Mouse (Mus musculus): ENCODE measurements at regions not wholly inside any gene's neighbourhood (a gene's known extent, or its start where the extent isn't known, plus 50 kb on each side); places are given as distances from the start of the nearest gene placed in this dataset.

- DNase-seq (ENCODE audit: low spot score), result no peak
- intact Hi-C loops (cut with DNase I), result loop anchor here (5.0 kb wide), 1 partner anchor 319 kb away; no protein-coding TSS in a partner anchor
These were observed 61.0 kb upstream of the Lpcat1 start for GRCm38 (mm10) chr13:73405720-73406629.

- intact Hi-C loops (cut with DNase I), result loop anchor here (5.0 kb wide), 1 partner anchor 239 kb away; no protein-coding TSS in a partner anchor
- no peak for DNase-seq (ENCODE audit: low spot score)
These were observed 66.1 kb upstream of the Lpcat1 start for GRCm38 (mm10) chr13:73400921-73401320.

GRCm38 (mm10) chr13:73397033-73397432 is 68.7 kb upstream of the Ndufs6 start:
- DNase-seq (ENCODE audit: low spot score), result no peak
- intact Hi-C loops (cut with DNase I), result no loop called here

GRCm38 (mm10) chr13:73395856-73396255 is 67.5 kb upstream of the Ndufs6 start:
- intact Hi-C loops (cut with DNase I), result no loop called here
- DNase-seq (ENCODE audit: low spot score), result no peak

- no peak for DNase-seq (ENCODE audit: low spot score)
These were observed 60.7 kb upstream of the Ndufs6 start for GRCm38 (mm10) chr13:73389051-73389450.

GRCm38 (mm10) chr13:73383585-73383984 is 55.2 kb upstream of the Ndufs6 start:
- no peak for DNase-seq (ENCODE audit: low spot score)
- intact Hi-C loops (cut with DNase I), result no loop called here

More at GRCm38 (mm10) chr13:73389051-73389450, 60.7 kb upstream of the Ndufs6 start:
- intact Hi-C loops (cut with DNase I), result no loop called here

Data from heart, postnatal 25 days (tissue).